Mouse (Mus musculus) urinary bladder, adult 2 months (tissue): ENCODE measurements around the gene Col7a1. TPM values are rescaled to one million over a fixed set of nuclear protein-coding genes. Genes with fewer than 3 reads are reported as not detected.

Source experiments
- DNase-seq: peaks from one replicate; pipeline ENCODE4 v3.0.0; 2022; ENCODE audit warnings: low spot score
- polyA plus RNA-seq: library from polyadenylated mRNA; depleted of rRNA; stranded (reverse); fragments of >200 nt; gene quantifications from 2 replicates; pipeline ENCODE4 v1.2.3, GENCODE M21; 2012; rRNA removed

Gene Col7a1
- polyA plus RNA-seq: 3.3 and 4.7 TPM in 2 replicates

DNA sequence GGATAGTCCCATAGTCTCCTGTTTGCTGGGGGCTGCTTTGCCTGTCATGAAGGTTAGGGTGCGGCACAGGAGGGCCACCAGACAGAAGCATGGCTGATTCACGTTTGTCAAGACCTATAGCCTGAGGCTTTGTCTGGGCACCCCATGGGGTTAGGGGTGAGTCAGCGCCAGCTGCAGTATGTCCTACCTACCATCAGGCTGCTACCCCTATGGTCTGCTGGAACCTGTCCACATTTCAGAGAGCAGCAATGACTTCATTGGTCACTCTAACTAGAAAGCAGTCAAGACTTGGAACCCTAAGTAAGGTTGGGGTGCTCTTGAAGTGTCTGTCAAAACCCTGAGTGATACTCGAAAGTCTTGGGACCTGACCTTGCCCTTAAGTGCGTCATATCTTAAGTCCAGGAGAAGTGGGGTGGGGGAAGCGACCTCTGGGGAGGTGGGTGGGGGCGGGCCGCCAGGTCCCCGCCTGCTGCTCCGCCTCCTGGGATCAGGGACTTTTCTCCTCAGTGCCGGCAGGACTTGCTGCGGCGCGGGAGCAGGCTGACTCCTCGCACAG, at the start of gene Col7a1:
Gene Col7a1, plus strand, starts transcription at position 506 of the 556 bp plus-strand sequence.
- DNase-seq: no peak

DNA sequence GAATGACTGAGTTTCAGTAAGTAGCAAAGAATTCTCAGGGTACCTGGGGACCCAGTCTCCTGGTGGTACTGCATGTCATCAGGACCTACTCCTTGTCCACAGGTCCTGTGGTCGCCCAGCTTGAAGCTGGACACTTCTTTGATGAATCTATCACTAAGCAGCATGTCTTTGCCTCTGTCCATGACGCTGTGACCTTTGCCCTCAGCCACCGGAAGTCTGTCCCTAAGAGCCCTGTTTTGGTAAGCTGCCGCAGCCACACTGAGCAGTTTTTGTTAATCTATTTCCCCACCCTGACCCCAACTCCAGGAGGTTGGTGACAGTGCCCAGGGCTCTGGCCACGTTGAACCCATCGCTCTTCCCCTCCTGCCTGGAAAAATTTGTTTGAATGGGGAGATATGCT, 41.1 kb upstream of the Col7a1 start:
- DNase-seq: no peak

- DNase-seq: no peak
These were observed 40.2 kb upstream of the Col7a1 start for GRCm38 (mm10) chr9:108913161-108913560.

GRCm38 (mm10) chr9:108913621-108914020, 39.8 kb upstream of the Col7a1 start:
- no peak for DNase-seq

GRCm38 (mm10) chr9:108914491-108914890, 38.9 kb upstream of the Col7a1 start, which contains the start of gene Tmem89:
Gene Tmem89, plus strand, starts transcription at chr9:108914619.
- no peak for DNase-seq

DNA sequence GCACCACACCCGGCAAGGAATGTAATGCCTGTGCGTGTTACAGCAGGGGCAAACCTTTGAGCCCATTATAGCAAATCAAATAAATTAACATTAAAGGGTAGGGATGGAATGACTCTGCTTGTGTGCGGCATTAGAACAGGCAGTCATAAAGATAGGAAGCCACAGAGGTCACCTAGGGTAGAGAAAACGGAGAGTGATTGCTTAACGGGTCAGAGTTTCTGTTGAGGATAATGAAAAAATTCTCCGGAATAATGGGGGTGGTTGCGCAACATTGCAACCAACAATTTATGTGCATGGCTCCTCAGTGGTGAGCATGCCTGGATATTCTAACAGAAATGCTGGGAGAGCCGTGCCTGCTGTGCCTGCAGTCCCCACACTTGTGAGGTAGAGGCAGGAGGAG, 27.5 kb upstream of the Col7a1 start:
- no peak for DNase-seq

- DNase-seq: no peak
These were observed 25.0 kb upstream of the Col7a1 start for GRCm38 (mm10) chr9:108928424-108928823.

- DNase-seq: no peak
These were observed 17.4 kb upstream of the Col7a1 start for GRCm38 (mm10) chr9:108935991-108936390.

DNA sequence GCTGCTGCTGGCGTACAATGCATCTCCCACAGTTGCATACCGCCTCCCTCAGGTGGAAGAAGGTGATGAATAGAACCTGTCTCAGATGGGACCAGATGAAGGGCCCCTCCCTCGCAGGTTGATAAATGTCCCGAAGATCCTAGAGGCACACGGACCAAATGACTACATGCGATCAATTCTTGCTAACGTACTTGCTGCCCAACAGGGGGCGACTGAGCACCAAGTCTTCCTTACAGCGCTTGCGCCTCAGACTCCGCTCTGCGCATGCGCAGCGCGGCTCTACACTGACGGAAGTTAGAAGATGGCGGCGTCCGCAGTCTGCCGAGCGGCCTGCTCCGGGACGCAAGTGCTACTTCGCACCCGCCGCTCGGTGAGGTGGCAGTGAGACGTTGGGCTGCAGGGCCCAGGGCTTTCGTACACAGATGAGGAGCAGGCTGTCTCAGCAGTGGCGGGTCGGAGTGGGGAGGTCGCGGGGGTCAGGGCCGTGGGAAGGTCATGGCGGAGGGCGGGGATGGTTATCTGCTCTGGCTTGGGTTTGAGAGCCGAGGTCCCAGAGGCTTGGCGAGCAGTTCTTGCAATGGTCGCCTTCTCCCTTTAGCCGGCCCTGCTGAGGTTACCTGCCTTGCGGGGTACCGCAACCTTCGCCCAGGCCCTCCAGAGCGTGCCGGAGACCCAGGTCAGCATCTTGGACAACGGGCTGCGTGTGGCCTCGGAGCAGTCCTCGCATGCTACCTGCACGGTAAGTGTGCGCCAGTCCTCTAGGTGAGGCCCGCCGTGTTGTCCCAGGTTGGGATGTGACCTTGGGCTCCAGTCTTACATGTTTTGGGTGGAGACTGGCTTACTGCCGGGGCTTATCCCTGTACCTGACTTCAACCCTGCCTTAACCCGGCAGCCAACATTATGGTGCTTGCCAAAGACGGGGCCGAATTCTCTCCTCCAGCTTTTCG, 16.7 kb upstream of the Col7a1 start, which contains the start of gene Uqcrc1:
Gene Uqcrc1, plus strand, starts transcription at position 216 of the 947 bp plus-strand sequence.
- peak; percentile 85 for DNase-seq

DNA sequence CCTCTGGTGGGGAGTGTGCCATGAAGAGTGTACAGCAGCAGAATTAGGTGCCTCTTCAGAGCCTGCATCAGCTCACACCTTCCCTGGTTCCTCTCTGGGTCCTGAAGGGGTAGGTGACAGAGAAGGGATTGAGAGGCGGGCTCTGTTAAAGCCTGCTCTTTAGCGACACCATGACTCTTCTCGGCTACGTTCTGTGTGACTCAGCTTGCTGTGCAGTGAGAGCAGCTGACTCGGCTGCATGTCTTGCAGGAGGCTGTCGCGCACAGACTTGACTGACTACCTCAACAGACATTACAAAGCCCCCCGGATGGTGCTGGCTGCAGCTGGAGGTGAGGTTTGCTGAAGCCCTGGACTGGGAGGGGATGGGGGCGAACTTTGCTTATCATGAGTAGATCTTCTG, 8.3 kb upstream of the Col7a1 start:
- DNase-seq: no peak

- DNase-seq: no peak
These were observed 7.8 kb upstream of the Col7a1 start for GRCm38 (mm10) chr9:108945608-108946007.

DNA sequence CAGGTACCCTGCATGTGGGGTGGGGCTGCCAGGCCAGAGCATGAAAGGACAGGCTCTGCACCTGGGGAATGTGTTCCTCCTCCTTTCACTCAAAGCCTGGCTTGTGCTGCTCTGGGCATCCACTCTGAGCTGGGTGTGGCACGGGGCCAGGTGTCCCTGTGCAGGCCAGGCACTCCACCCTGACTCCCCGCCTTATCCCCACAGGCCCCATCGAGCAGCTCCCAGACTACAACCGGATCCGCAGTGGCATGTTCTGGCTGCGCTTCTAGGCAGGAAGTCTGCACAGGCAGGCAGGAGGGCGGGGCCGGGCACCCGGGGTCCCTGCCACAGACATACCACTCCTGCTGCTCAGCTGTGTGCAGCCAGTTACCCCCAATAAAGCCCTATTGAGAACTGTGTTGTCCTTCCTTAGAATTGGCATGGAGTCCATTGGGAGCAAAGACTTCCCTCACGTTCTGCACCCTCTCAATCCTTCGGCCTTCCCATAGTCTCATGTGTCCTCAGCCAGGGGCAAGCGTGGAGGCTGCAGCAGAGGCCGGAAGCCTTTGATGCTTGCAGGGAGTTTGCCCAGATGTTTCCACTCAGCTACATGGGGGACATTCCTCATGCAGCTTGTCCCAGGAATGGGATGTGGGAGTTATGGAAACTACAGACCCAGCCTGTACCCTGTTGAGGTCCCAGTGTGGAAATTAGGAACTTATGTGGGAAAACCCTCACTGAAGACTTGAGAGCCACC, 4.0 kb upstream of the Col7a1 start:
- no peak for DNase-seq

DNA sequence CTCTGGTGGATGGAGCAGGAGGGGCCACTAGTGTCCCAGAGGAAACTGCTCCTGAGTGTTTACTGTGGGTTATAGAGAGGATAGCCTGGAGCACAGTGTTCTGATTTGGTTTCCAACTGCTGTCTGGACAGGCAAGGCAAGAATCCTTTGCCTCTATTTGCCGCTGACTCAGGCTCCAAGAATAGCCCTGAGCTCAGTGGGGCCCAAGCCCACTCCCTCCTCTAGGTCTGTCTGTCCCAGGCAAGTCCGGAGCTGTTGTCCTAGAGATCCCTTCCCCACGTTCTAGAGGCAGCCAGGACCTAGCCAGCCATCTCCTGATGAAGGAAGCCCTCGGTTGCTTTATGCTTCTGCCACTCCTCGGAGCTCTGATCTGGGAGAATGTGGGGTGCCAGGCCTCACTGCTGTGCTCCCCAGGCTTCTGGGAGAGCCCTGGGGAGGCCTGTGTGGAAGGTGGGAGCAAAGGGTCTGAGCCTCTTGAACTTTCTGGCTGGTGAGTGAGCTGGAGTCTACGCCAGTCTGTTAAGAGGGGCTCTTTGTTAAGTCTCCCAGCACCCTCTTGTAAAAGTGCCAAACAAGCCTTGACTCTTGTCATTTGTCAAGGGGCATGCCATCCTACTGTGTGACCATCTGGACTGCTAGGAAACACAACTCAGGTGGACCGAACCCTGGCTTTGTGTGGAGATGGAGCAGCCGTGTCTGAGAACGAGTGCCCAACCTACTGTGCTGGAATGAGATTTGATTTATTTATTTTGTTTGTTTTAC, 3.2 kb upstream of the Col7a1 start:
- DNase-seq: no peak

DNA sequence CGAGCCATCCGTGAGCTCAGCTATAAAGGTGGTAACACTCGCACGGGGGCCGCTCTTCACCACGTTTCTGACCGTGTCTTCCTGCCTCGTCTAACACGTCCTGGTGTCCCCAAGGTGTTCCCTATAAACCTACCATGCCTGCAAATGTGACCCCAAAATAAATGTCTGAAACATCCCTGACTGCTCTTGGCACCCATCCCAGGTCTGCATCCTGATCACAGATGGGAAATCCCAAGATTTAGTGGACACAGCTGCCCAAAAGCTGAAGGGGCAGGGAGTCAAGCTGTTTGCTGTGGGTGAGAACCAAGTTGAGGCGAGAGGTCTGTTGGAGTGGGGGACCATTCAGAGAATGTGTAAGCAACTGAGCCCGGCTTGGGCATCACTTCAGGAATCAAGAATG, 1.9 kb downstream of the Col7a1 start:
- DNase-seq: no peak

- no peak for DNase-seq
These were observed 2.5 kb downstream of the Col7a1 start for GRCm38 (mm10) chr9:108955846-108956245.

GRCm38 (mm10) chr9:108963577-108963976, 10.2 kb downstream of the Col7a1 start:
- DNase-seq: no peak

DNA sequence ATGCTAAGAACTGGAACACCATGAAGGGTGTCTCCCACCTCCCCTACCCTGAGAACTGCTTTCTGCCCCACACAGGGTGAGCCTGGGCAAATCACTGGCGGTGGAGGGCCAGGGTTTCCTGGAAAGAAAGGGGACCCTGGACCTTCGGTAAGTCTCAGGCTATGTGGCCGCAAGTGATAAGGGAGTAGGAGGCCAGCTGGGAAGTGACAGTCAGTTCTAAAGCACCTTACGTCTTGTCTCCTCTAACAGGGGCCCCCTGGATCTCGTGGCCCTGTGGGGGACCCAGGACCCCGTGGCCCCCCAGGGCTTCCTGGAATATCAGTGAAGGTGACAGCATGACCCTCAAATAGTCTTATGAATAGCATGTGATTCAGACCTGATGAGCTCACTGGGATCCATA, 11.0 kb downstream of the Col7a1 start:
- DNase-seq: no peak

- no peak for DNase-seq
These were observed 17.2 kb downstream of the Col7a1 start for GRCm38 (mm10) chr9:108970623-108971022.

GRCm38 (mm10) chr9:108976483-108976882, 23.1 kb downstream of the Col7a1 start:
- no peak for DNase-seq

DNA sequence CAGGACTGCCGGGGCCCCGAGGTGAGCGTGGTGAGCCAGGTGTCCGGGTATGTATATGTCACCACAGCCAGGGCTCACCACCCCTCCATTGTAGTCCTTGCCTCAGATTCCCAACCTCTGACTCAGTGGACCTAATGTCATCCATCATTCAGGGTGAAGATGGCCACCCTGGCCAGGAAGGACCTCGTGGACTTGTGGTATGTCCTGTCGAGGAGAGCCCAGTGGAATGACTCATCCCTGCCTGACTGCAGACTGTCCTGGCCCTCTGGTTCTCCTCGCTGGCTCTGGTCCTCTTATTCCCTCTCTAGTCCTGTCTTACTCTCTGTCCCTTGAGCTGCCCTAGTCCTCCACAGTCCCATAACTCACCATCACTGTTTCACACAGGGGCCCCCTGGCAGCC, 24.6 kb downstream of the Col7a1 start:
- no peak for DNase-seq

- DNase-seq: no peak
These were observed 29.1 kb downstream of the Col7a1 start for GRCm38 (mm10) chr9:108982498-108982897.

DNA sequence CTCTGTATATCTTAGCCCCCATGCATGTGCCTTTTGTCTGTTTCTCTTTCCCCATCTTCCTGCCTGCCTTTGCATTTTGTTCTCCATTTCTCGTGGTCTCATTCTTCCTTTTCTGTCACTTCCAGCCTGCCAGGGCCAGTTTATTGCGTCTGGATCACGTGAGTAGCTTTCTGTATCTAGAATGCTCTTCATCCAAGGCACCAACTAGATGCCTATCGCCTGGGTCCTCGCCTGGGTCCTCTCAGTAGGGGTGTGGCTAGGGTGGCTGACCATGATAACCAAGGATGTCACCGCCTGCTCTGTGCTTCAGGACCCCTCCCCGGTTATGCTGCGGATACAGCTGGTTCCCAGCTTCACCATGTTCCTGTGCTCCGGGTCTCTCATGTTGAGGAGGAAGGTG, 29.8 kb downstream of the Col7a1 start:
- no peak for DNase-seq
